Mouse (Mus musculus) liver, adult 2 months (tissue): ENCODE results near the gene Cd2ap. TPM values are rescaled to one million over a fixed set of nuclear protein-coding genes. Genes with fewer than 3 reads are reported as not detected.

Experiments used
- DNase-seq: peaks from one replicate; pipeline ENCODE4 v3.0.0-alpha.2; 2011; ENCODE audit warnings: low read depth, low spot score; ENCODE audit errors: extremely low read depth
- H3K27ac ChIP-seq: fragments of 200-500 bp; replicated peaks from 2 replicates; pipeline ENCODE4 v1.5.1; 2012; ENCODE audit warnings: low read depth, mild to moderate bottlenecking, control low read depth, inconsistent platforms, low read length; ENCODE audit not compliant: insufficient read depth
- H3K27me3 ChIP-seq: fragments of 200-500 bp; 2 replicates; pipeline ENCODE4 v1.6.1; 2012; ENCODE audit warnings: mild to moderate bottlenecking, moderate library complexity, low read length, inconsistent platforms; ENCODE audit not compliant: control insufficient read depth, insufficient read depth
- H3K36me3 ChIP-seq: fragments of 200-500 bp; 2 replicates; pipeline ENCODE4 v1.6.1; 2012; ENCODE audit warnings: low read length, inconsistent platforms; ENCODE audit not compliant: control insufficient read depth, insufficient read depth
- H3K4me1 ChIP-seq: fragments of 200-500 bp; 2 replicates; pipeline ENCODE4 v1.6.1; 2011; ENCODE audit warnings: low read length; ENCODE audit not compliant: control insufficient read depth, insufficient read depth
- H3K4me3 ChIP-seq: fragments of 200-500 bp; 2 replicates; pipeline ENCODE4 v1.5.1; 2011; ENCODE audit warnings: low read depth, mild to moderate bottlenecking, control low read depth, low read length, moderate library complexity; ENCODE audit not compliant: insufficient read depth
- H3K79me2 ChIP-seq: fragments of 200-500 bp; 2 replicates; pipeline ENCODE4 v1.6.1; 2012; ENCODE audit warnings: inconsistent platforms, mild to moderate bottlenecking, low read length, moderate library complexity; ENCODE audit not compliant: control insufficient read depth, insufficient read depth
- H3K9ac ChIP-seq: fragments of 200-500 bp; 2 replicates; pipeline ENCODE4 v1.6.1; 2012; ENCODE audit warnings: low read depth, mild to moderate bottlenecking, control low read depth, inconsistent platforms, low read length
- CTCF ChIP-seq: fragments of 200-500 bp; IDR thresholded peaks from 2 replicates; pipeline ENCODE4 v1.5.1; 2011; ENCODE audit warnings: low read depth, low read length, control low read depth
- POLR2A ChIP-seq: fragments of 200-500 bp; IDR thresholded peaks from 2 replicates; pipeline ENCODE4 v1.6.1; 2011; ENCODE audit warnings: low read length, control low read depth; ENCODE audit not compliant: insufficient read depth; ENCODE audit errors: extremely low read depth
- WGBS: fragments of 180-500 bp; shearing (Covaris S2); methylation state at CpG from one replicate; pipeline ENCODE4 v1.1.7; 2018; 5-methylcytosine and 5-hydroxymethylcytosine counted together
- polyA plus RNA-seq: library from polyadenylated mRNA; depleted of rRNA; stranded (reverse); fragments of >200 nt; gene quantifications from 2 replicates; pipeline ENCODE4 v1.2.3, GENCODE M21; 2012; rRNA removed
- total RNA-seq: library from RNA; depleted of rRNA; stranded (reverse); fragments of >200 nt; gene quantifications from 2 replicates; pipeline ENCODE4 v1.2.3, GENCODE M21; 2014; rRNA removed

Cd2ap gene
- total RNA-seq (20.6 and 20.9 TPM in 2 replicates), polyA plus RNA-seq (6.0 and 8.1 TPM in 2 replicates)

DNA sequence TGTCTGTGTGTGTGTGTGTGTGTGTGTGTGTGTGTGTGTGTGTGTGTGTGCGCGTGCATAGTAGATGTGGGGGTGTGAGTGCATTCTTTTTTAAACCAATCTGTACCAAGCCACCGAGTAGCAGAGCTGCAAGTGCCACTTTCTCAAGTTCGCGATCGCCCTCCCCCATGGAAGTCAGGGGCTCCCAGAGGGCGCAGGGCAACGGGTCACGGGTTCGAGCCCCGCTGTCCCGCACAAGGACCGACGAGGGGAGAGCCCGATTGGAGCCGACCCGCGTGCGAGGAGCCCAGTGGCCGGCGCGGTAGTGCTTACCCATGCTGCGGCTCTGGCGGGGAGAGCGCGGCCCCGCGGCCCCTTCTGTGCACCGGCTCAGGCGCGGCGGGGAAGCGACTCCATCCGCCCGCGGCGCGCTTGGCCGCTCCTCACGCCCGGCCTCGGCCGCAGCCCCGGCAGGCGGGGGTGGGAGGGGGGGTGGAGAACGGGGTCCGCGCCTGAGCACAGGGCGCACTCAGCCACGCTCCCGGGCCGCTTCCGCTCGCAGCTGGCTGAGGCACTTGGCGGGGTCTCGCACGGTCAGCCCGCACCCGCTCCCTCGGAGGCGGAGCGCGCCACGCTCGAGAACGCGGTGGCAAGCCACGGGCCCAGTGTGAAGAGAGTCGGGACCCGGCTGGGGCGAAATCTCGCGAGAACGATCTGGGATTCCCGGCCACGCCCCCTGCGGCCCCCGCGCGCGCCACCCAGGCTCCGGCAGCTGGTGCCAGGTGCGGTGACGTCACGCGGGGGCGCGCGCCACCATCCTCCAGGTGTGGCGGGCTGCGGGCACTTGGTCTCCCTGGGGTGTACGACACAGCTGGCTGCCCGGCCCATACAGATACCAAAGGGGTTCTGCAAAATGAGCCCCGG, at the start of gene Cd2ap:
Gene Cd2ap, minus strand, starts transcription at position 665 of the 903 bp plus-strand sequence.
- peak within 1 kb of the TSS; percentile 62 for H3K27ac ChIP-seq
- peaks cover 4% of the 10 kb centered on the region for H3K4me1 ChIP-seq
- under 1% methylated on average over 93 of the region's 94 CpGs for WGBS
- no peaks in the 10 kb centered on the region for H3K27me3 ChIP-seq
- DNase-seq = peak; percentile 75
- peak within 1 kb of the TSS; percentile 86 for H3K9ac ChIP-seq
- H3K4me3 ChIP-seq = peak within 1 kb of the TSS; percentile 79
- no peaks in the 10 kb centered on the region for H3K36me3 ChIP-seq
- H3K79me2 ChIP-seq = peaks cover 5% of the 10 kb centered on the region; the same call in 1 of the 2 replicates
- peak; percentile 94 for TF ChIP-seq POLR2A
- TF ChIP-seq CTCF = no peak

DNA sequence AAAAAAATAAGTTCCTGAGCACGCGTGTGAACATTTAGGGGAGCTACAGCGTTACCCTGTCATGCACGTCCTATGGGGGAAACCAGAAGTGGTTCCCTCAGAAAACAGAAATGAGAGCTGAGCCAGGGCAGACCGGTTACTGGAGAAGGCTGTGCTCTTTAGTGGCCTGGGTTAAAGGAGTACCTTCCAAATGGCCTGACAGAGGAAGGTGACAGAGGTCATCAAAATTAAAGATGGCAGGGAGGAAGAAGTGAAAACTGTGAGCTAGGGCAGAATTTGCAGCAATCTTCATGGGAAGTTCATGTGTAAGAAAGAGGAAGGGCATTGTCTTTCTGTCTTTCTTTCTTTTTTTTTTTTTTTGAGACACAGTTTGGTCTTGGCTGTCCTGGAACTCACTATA, 48.3 kb upstream of the Cd2ap start:
- 86% methylated on average over 5 of the region's 5 CpGs for WGBS
- Histone ChIP-seq H3K36me3 (no peaks in the 10 kb centered on the region), H3K4me1 (no peaks in the 10 kb centered on the region), H3K27me3 (no peaks in the 10 kb centered on the region), H3K79me2 (no peaks in the 10 kb centered on the region), H3K27ac (no peak overlapping the region), H3K4me3 (no peak overlapping the region), H3K9ac (no peak overlapping the region)
- DNase-seq = peak; percentile 55
- TF ChIP-seq CTCF (no peak), POLR2A (no peak)

DNA sequence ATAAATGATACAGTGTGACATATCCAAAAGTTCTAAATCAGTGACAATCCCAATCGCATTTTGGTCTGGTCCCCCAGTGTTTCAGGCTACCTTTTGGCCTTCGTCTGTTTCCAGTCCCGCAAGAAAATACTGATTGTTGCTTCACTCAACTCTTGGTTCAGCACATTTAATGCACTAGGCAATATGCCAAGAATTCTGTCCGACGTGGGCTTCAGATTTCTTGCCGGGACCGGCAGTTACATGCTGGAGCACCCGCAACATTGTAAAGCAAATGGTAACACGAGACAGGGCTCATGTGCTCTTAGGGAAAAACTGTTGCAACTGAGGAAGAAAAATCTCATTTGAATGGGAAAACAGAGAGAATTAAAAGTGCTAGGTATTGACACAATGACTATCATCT, 42.3 kb upstream of the Cd2ap start:
- Histone ChIP-seq H3K9ac (no peak overlapping the region), H3K27me3 (no peaks in the 10 kb centered on the region), H3K27ac (no peak overlapping the region), H3K4me3 (no peak overlapping the region), H3K79me2 (no peaks in the 10 kb centered on the region), H3K4me1 (no peaks in the 10 kb centered on the region), H3K36me3 (no peaks in the 10 kb centered on the region)
- TF ChIP-seq POLR2A = no peak
- no peak for TF ChIP-seq CTCF
- WGBS = 76% methylated on average over 9 of the region's 9 CpGs
- DNase-seq = no peak

DNA sequence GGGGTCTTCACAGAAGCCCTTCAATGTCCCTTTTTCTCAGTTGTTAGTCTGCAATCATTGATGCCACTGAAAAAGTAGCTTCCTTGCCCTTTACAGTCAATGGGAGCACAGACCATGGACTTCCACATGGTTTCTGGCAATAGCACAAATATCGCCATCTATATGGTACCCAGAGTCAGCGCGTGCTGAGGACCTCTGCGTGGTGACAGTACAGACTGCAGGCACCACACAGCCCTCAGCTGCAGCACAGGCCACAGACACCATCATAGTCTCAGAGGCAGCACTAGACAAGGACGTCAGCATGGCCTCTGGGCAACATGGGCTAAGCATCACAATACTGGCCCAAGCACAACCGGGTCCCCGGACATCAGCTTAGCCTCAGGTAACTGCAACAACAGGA, 38.3 kb upstream of the Cd2ap start:
- no peak for TF ChIP-seq CTCF
- TF ChIP-seq POLR2A = no peak
- H3K36me3 ChIP-seq = no peaks in the 10 kb centered on the region
- H3K79me2 ChIP-seq = no peaks in the 10 kb centered on the region
- no peak overlapping the region for H3K9ac ChIP-seq
- H3K4me1 ChIP-seq = no peaks in the 10 kb centered on the region
- DNase-seq = no peak
- WGBS = 92% methylated on average over 7 of the region's 7 CpGs
- no peaks in the 10 kb centered on the region for H3K27me3 ChIP-seq
- H3K4me3 ChIP-seq = no peak overlapping the region
- no peak overlapping the region for H3K27ac ChIP-seq

DNA sequence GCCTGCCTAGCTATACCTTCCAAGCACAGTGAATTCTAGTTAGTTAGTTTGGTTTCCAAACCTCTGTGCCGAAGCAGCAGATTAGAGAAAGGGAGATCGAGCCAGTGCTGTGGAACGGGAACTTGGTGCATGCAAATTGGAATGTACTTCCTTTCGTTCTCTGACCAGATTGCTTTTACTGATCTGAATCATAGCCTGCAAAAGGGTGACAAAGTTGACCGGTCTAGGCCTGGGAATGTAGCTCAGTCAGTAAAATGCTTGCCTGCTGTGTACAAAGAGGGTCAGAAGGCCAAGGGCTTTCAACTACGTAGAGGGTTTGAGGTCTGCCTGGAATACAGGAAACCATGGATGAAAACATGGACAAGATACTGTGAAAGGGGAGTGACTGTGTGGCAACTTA, 35.7 kb upstream of the Cd2ap start:
- H3K36me3 ChIP-seq = no peaks in the 10 kb centered on the region
- no peak overlapping the region for H3K4me3 ChIP-seq
- no peak for TF ChIP-seq POLR2A
- TF ChIP-seq CTCF = no peak
- 37% methylated on average over 6 of the region's 6 CpGs for WGBS
- peaks cover 9% of the 10 kb centered on the region for H3K4me1 ChIP-seq
- H3K27me3 ChIP-seq = no peaks in the 10 kb centered on the region
- no peaks in the 10 kb centered on the region for H3K79me2 ChIP-seq
- no peak overlapping the region for H3K9ac ChIP-seq
- DNase-seq = peak; percentile 51
- H3K27ac ChIP-seq = peak overlapping the region; percentile 30; the same call in 1 of the 2 replicates

DNA sequence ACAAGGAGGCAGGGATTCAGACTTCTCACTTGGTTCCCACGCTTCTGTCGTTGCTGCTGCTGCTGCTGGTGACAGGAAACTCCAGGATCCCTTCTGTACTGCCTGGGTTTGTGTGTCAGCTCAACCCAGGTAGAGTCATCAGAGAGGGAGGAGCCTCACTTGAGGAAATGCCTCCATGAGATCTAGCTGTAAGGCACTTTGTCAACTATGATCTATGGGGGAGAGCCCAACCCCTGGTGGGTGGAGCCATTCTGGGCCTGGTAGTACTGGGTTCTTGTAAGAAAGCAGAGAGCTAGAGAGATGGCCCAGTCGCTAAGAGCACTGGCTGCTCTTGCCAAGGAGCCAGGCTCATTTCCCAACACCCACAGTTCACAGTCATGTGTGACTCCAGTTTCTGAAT, 34.0 kb upstream of the Cd2ap start:
- Histone ChIP-seq H3K4me3 (no peak overlapping the region), H3K79me2 (no peaks in the 10 kb centered on the region), H3K4me1 (peaks cover 9% of the 10 kb centered on the region), H3K27ac (no peak overlapping the region), H3K36me3 (no peaks in the 10 kb centered on the region), H3K9ac (no peak overlapping the region), H3K27me3 (no peaks in the 10 kb centered on the region)
- WGBS = 83% methylated on average over 3 of the region's 3 CpGs
- TF ChIP-seq POLR2A = no peak
- TF ChIP-seq CTCF = no peak
- DNase-seq = no peak
